Mouse (Mus musculus) embryo, embryonic 9.5 days (tissue): ENCODE results near the gene Fkbp4.
"Not testable (repeated sequence)": the region's sequence is repeated elsewhere in the genome, so short reads cannot be mapped to it uniquely, and the experiment has no call there.

ENCODE experiments used
- DNase-seq: peaks from one replicate; pipeline ENCODE4 v3.0.0-alpha.2; 2017; ENCODE audit errors: extremely low spot score

The Fkbp4 gene

GRCm38 (mm10) chr6:128397574-128398261 lies 40.8 kb downstream of the Fkbp4 start:
- DNase-seq: no peak

DNA sequence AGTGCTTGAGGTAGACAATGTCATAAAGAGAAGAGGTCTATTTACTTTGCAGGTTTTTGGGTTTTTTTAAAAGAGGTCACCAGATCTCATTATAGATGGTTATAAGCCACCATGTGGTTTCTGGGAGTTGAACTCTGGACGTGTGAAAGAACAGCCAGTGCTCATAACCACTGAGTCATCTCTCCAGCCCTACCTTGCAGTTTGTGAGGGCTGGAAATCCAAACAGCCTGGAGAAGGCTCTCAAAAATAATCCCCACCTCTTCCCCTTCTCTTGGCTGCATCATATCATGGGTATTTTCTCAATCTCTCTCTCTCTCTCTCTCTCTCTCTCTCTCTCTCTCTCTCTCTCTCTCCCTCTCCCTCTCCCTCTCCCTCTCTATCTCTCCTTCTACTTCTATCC lies 47.8 kb downstream of the Fkbp4 start:
- DNase-seq: no peak

DNA sequence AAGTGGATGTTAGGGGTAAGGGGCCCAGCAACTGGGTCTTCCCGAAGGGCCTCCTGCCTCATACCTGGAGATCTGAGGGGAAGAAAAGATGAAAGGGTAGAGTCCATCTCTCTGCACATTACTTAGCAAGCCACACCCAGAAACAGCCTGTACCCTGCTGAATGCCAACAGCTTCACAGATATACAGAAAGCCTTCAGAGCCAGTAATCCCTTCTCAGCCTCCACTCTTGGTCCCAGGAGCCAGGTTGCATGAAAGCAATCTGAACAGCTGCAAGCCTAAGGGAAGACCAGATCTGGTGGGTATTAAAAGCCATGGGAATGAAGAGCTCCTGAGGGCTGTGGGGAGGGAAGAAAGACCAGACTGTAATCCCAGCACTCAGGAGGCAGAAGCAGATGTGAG lies 49.3 kb downstream of the Fkbp4 start:
- DNase-seq: no peak

DNA sequence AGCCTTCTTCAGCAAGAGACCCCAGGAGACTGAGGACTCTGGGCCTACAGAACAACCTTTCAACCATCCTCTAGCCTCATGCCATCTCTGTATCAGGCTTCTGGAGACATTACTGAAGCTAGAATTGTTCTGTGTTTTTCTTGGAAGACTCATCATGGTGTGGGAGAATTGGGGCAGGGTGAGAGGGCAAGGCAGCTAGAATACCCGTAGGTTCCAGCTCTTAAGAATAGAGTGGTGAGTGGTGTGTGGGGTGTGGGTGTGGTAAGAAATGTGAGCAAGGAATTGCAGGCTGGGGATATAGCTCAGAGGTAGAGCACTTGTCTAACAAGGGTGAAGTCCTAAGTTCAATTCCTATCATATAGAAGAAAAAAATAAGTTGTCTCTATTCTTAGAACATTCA lies 53.5 kb downstream of the Fkbp4 start:
- no peak for DNase-seq

DNA sequence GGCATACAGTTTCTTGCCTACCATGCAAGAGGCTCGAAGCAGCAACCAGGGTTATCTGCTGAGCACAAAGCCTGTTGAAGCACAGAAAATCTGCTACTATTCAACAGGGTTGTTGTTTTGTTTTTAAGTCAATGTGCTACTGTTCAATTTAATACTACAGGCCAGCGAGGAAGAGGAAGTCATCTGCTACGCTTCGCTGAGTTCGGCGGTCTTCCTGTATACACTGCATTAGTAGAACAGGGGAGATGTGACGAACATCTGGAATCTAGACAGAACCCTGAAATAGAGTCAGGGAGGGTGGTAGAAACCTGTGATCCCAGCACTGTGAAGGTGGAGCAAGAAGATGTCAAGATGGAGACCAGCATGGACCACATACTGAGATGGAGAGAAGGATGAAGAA lies 54.7 kb downstream of the Fkbp4 start:
- no peak for DNase-seq

- DNase-seq: no peak
These were observed 57.2 kb downstream of the Fkbp4 start for GRCm38 (mm10) chr6:128381254-128381653.

DNA sequence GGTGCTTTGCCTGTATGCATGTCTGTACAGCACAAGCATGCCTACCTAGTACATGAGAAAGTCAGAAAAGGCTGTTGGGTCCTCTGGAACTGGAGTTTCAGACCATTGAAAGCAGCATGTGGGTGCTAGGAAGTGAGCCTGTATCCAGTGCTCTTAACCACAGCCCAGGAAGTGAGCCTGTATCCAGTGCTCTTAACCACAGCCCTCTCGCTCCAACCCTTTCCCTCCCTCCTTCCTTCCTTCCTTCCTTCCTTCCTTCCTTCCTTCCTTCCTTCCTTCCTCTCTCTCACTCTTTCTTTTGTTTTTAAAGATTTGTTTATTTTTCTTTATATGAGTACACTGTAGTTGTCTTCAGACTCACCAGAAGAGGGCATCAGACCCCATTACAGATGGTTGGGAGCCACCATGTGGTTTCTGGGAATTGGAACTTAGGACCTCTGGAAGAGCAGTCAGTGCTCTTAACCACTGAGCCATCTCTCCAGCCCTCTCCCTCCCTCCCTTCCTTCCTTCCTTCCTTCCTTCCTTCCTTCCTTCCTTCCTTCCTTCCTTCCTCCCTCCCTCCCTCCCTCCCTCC lies 57.8 kb downstream of the Fkbp4 start:
- DNase-seq: not testable (repeated sequence)
